Mouse (Mus musculus) heart, postnatal 0 days (tissue): Measurements from ENCODE around the gene Cyct.

ENCODE experiments used
- CTCF ChIP-seq: IDR thresholded peaks from 2 replicates; pipeline ENCODE4 v1.5.1; 2016; ENCODE audit warnings: antibody characterized with exemption, control low read depth, low read depth
- EP300 ChIP-seq: IDR thresholded peaks from 2 replicates; pipeline ENCODE4 v1.6.1; 2016; ENCODE audit warnings: antibody characterized with exemption, low read depth

GRCm38 (mm10) chr2:76365811-76366210, 5.6 kb upstream of the Cyct start:
- no peak for TF ChIP-seq CTCF
- TF ChIP-seq EP300 = no peak
